Mouse (Mus musculus) heart, embryonic 14.5 days (tissue): Measurements from ENCODE around the gene Vmn2r8. TPM values are rescaled to one million over a fixed set of nuclear protein-coding genes. Genes with fewer than 3 reads are reported as not detected.

ENCODE experiments used
- ATAC-seq: fragments of 200-750 bp; cut with Nextera tagmentation; 2 replicates; pipeline ENCODE4 v1.8.0; 2017; ENCODE audit warnings: low read depth, moderate TSS enrichment; ENCODE audit not compliant: insufficient number of reproducible peaks, insufficient read depth, low FRiP score
- H3K27ac ChIP-seq, 2 experiments: fragments of 200-500 bp in 1 of 2; fragments of 300-500 bp in 1 of 2; sonication (generic) in 1 of 2; replicated peaks in 1 of 2; 2 replicates each; pipeline ENCODE4 v1.5.1; 2012 to 2014; ENCODE audit warnings: low read depth in 2 of 2, low read length in 2 of 2, control low read depth in 1 of 2, mild to moderate bottlenecking in 1 of 2, mixed read lengths in 1 of 2; ENCODE audit not compliant: control insufficient read depth in 1 of 2, insufficient read depth in 1 of 2
- H3K27me3 ChIP-seq: fragments of 300-500 bp; sonication (generic); 2 replicates; pipeline ENCODE4 v1.6.1; 2014; ENCODE audit warnings: mild to moderate bottlenecking, low read length, control low read depth; ENCODE audit not compliant: control insufficient read depth, insufficient read depth
- H3K36me3 ChIP-seq: fragments of 300-500 bp; sonication (generic); 2 replicates; pipeline ENCODE4 v1.6.1; 2014; ENCODE audit warnings: mild to moderate bottlenecking, control low read depth, low read length, mixed read lengths; ENCODE audit not compliant: control insufficient read depth, insufficient read depth
- H3K4me1 ChIP-seq, 2 experiments: fragments of 200-500 bp in 1 of 2; fragments of 300-500 bp in 1 of 2; sonication (generic) in 1 of 2; 2 replicates each; pipeline ENCODE4 v1.6.1; 2012 to 2014; ENCODE audit warnings: low read length in 2 of 2, control low read depth in 1 of 2, mixed read lengths in 1 of 2; ENCODE audit not compliant: control insufficient read depth in 2 of 2, insufficient read depth in 2 of 2
- H3K4me2 ChIP-seq: fragments of 300-500 bp; sonication (generic); 2 replicates; pipeline ENCODE4 v1.6.1; 2014; ENCODE audit warnings: mild to moderate bottlenecking, low read length
- H3K4me3 ChIP-seq, 2 experiments: fragments of 200-500 bp in 1 of 2; fragments of 300-500 bp in 1 of 2; sonication (generic) in 1 of 2; 2 replicates each; pipeline ENCODE4 v1.5.1; 2012 to 2014; ENCODE audit warnings: low read length in 2 of 2, mild to moderate bottlenecking in 2 of 2, control low read depth in 1 of 2, low read depth in 1 of 2, moderate library complexity in 1 of 2; ENCODE audit not compliant: control insufficient read depth in 1 of 2, insufficient read depth in 1 of 2
- H3K9ac ChIP-seq: fragments of 300-500 bp; sonication (generic); 2 replicates; pipeline ENCODE4 v1.6.1; 2014; ENCODE audit warnings: mild to moderate bottlenecking, low read length
- H3K9me3 ChIP-seq: fragments of 300-500 bp; sonication (generic); 2 replicates; pipeline ENCODE4 v1.6.1; 2016; ENCODE audit warnings: low read length, control low read depth; ENCODE audit not compliant: control insufficient read depth
- WGBS: fragments of 180-500 bp; shearing (Covaris S2); extraction: QIAGEN DNeasy Blood & Tissue Kit; methylation state at CpG from one replicate; pipeline ENCODE4 v1.1.7; 2014; 5-methylcytosine and 5-hydroxymethylcytosine counted together
- polyA plus RNA-seq: library from polyadenylated mRNA; unstranded; fragments of >200 nt; fragmentation: Nextera tagmentation; extraction: Ambion mirVana; gene quantifications from 2 replicates; pipeline ENCODE4 v1.2.1, GENCODE M21; 2014

The Vmn2r8 gene
- polyA plus RNA-seq, 1 experiment from 2014 or later: not detected

DNA sequence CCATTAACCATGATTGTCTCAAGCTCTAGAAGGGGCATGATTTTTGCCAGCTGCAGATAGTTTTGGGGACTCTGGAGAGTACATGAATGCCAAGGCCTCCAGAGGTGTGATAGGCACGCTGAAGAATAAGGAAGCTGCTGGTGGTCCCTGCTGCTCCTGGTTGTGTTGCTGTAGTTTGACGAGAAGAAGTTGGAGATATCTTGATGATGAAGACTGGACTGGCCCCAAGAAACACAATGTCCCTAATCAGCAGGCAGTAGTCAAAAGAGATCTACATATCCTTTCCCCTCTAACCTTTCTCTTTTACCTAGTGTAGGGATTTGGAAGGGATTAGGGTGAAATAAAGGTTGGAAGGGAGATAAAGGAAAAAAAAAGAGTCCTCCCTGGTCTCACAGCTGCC, 66.1 kb downstream of the Vmn2r8 start:
- 68% methylated on average over 2 of the region's 2 CpGs for WGBS
- H3K4me1 ChIP-seq: no peaks in the 10 kb centered on the region
- no peak overlapping the region for H3K4me2 ChIP-seq
- no peak overlapping the region for H3K4me3 ChIP-seq
- no peak overlapping the region for H3K27ac ChIP-seq
- H3K36me3 ChIP-seq: no peaks in the 10 kb centered on the region
- no peaks in the 10 kb centered on the region for H3K27me3 ChIP-seq
- no peak for ATAC-seq
- H3K9ac ChIP-seq: no peak overlapping the region
- no peaks in the 10 kb centered on the region for H3K9me3 ChIP-seq

DNA sequence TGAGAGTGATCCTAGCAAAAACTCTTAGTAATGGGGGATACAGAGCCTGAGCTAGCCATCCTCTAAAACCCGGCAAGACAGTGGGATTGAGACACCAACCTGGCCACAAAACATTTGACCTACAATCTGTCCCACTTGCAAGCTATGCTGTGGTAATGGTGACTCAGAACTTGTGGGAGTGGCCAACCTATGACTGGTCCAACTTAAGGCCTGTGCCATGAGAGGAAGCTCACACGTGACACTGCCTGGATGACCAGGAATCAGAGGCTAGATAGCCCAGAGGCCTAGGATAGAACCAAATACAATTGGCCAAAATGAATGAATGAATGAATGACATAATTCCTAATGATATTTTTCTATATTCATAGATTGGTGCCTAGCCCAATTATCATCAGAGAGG, 66.8 kb downstream of the Vmn2r8 start:
- no peaks in the 10 kb centered on the region for H3K9me3 ChIP-seq
- no peak overlapping the region for H3K4me2 ChIP-seq
- H3K36me3 ChIP-seq: no peaks in the 10 kb centered on the region
- H3K4me3 ChIP-seq: no peak overlapping the region
- 74% methylated on average over 2 of the region's 2 CpGs for WGBS
- H3K9ac ChIP-seq: no peak overlapping the region
- no peaks in the 10 kb centered on the region for H3K27me3 ChIP-seq
- H3K4me1 ChIP-seq: no peaks in the 10 kb centered on the region
- H3K27ac ChIP-seq: no peak overlapping the region
- ATAC-seq: no peak

Other genes with a start within 250 kb of the Vmn2r8 start
- gene Gak, start 179.1 kb downstream of the Vmn2r8 start, polyA plus RNA-seq: 25.9 and 26.8 TPM in 2 replicates
- 22.1 and 22.2 TPM in 2 replicates for gene Tmem175, start 179.1 kb downstream of the Vmn2r8 start, polyA plus RNA-seq
- gene Idua, start 148.5 kb downstream of the Vmn2r8 start, polyA plus RNA-seq: 14.5 and 14.9 TPM in 2 replicates
- gene Dgkq, start 139.2 kb downstream of the Vmn2r8 start, polyA plus RNA-seq: 5.6 and 6.6 TPM in 2 replicates
- 0.40 and 0.53 TPM in 2 replicates for gene Slc26a1, start 133.3 kb downstream of the Vmn2r8 start, polyA plus RNA-seq
- gene Fgfrl1, start 116.5 kb downstream of the Vmn2r8 start, polyA plus RNA-seq: 23.9 and 25.2 TPM in 2 replicates
- gene Rnf212, start 33.9 kb downstream of the Vmn2r8 start, polyA plus RNA-seq: not detected in 2 replicates
- not detected in 2 replicates for gene Tmed11, start 13.5 kb downstream of the Vmn2r8 start, polyA plus RNA-seq
- not detected in 2 replicates for gene Vmn2r9, start 43.8 kb upstream of the Vmn2r8 start, polyA plus RNA-seq
- gene Vmn2r10, start 197.7 kb upstream of the Vmn2r8 start, polyA plus RNA-seq: not detected in 2 replicates